Mouse (Mus musculus) hindbrain, postnatal 0 days (tissue): Measurements from ENCODE around the gene Sept9. TPM values are rescaled to one million over a fixed set of nuclear protein-coding genes. Genes with fewer than 3 reads are reported as not detected.

Experiments
- ATAC-seq: fragments of 200-750 bp; cut with Nextera tagmentation; 2 replicates; pipeline ENCODE4 v1.8.0; 2017; ENCODE audit warnings: mild to moderate bottlenecking, moderate TSS enrichment, moderate library complexity
- DNase-seq: peaks from one replicate; pipeline ENCODE4 v3.0.0-alpha.2; 2015; ENCODE audit warnings: low spot score
- H3K27ac ChIP-seq: fragments of 300-500 bp; sonication (generic); 2 replicates; pipeline ENCODE4 v1.5.1; 2014; ENCODE audit warnings: mild to moderate bottlenecking
- H3K27me3 ChIP-seq: fragments of 300-500 bp; sonication (generic); 2 replicates; pipeline ENCODE4 v1.6.1; 2014; ENCODE audit warnings: low read length, mixed read lengths; ENCODE audit not compliant: insufficient read depth
- H3K36me3 ChIP-seq: fragments of 300-500 bp; sonication (generic); 2 replicates; pipeline ENCODE4 v1.6.1; 2014; ENCODE audit warnings: low read length, mixed read lengths; ENCODE audit not compliant: insufficient read depth
- H3K4me1 ChIP-seq: fragments of 300-500 bp; sonication (generic); 2 replicates; pipeline ENCODE4 v1.6.1; 2014; ENCODE audit warnings: antibody characterized with exemption, low read length, mixed read lengths; ENCODE audit not compliant: insufficient read depth
- H3K4me2 ChIP-seq: fragments of 300-500 bp; sonication (generic); 2 replicates; pipeline ENCODE4 v1.6.1; 2014; ENCODE audit warnings: low read depth, mild to moderate bottlenecking, low read length, moderate library complexity, mixed read lengths
- H3K4me3 ChIP-seq: fragments of 300-500 bp; sonication (generic); 2 replicates; pipeline ENCODE4 v1.5.1; 2014; ENCODE audit warnings: low read length
- H3K9ac ChIP-seq: fragments of 300-500 bp; sonication (generic); replicated peaks from 2 replicates; pipeline ENCODE4 v1.6.1; 2014; ENCODE audit warnings: mild to moderate bottlenecking, low read length, moderate library complexity, mixed read lengths
- H3K9me3 ChIP-seq: fragments of 300-500 bp; sonication (generic); 2 replicates; pipeline ENCODE4 v1.6.1; 2016; ENCODE audit warnings: low read length, mixed read lengths
- CTCF ChIP-seq: IDR thresholded peaks from 2 replicates; pipeline ENCODE4 v1.5.1; 2016; ENCODE audit warnings: antibody characterized with exemption, control low read depth, low read depth
- WGBS: fragments of 180-500 bp; shearing (Covaris S2); extraction: QIAGEN DNeasy Blood & Tissue Kit; methylation state at CpG from one replicate; pipeline ENCODE4 v1.1.7; 2014; 5-methylcytosine and 5-hydroxymethylcytosine counted together
- polyA plus RNA-seq: library from polyadenylated mRNA; unstranded; fragments of >200 nt; fragmentation: Nextera tagmentation; extraction: Ambion mirVana; gene quantifications from 2 replicates; pipeline ENCODE4 v1.2.1, GENCODE M21; 2015
- total RNA-seq: library from RNA; depleted of rRNA; stranded (reverse); fragments of >200 nt; gene quantifications from 2 replicates; pipeline ENCODE4 v1.2.3, GENCODE M21; 2014

Gene Sept9
- total and polyA plus RNA-seq, 2 experiments from 2014 or later = 88.8 to 112 TPM

DNA sequence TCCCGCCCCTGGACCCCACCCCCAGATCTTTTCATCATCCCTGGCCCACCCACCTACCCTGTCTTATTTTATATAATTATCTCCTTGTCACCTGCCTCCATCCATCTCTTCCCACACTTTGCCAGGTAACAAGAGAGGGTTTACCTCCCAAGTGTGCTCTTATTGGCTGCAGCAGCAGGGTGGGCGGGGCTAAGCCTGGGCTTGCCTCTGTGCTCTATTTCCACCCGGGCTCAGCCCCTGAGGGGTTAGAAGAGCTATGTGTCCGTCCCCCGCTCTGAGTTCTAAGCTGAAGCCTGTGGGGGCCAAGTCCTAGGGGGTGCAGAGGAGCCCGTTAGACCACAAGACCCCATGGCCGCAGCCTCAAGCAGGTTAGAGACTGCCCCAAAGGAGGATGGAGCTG is 161.1 kb downstream of the Sept9 start:
- no peaks in the 10 kb centered on the region for H3K27me3 ChIP-seq
- ATAC-seq (no peak), DNase-seq (no peak)
- H3K4me3 ChIP-seq = no peak overlapping the region
- no peaks in the 10 kb centered on the region for H3K4me1 ChIP-seq
- no peak overlapping the region for H3K4me2 ChIP-seq
- WGBS = 84% methylated on average over 7 of the region's 7 CpGs
- no peak overlapping the region for H3K9ac ChIP-seq
- TF ChIP-seq CTCF = no peak
- H3K36me3 ChIP-seq = peaks cover 24% of the 10 kb centered on the region
- H3K27ac ChIP-seq = no peak overlapping the region
- no peaks in the 10 kb centered on the region for H3K9me3 ChIP-seq

DNA sequence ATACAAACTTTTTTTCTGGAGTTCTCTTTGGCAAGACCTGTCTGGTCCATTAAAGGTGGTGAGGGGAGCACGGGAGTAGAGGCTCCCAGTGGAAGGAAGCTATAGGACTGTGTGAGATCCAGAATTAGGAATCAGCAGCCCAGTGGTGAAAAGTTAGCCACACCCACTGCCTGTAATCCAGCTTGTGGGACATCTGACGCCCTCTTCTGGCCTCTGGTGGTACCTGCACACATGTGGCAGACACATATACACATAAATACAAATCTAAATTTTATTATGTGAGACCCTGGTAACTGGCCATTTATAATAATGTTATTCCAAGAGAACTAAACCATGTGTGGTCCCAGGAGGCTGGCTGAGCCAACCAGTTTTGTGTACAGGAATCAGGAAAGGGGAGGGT is 162.8 kb downstream of the Sept9 start:
- no peaks in the 10 kb centered on the region for H3K9me3 ChIP-seq
- no peak for DNase-seq
- no peak for ATAC-seq
- H3K4me1 ChIP-seq = no peaks in the 10 kb centered on the region
- H3K4me3 ChIP-seq = no peak overlapping the region
- H3K36me3 ChIP-seq = peaks cover 8% of the 10 kb centered on the region; the same call in 1 of the 2 replicates
- no peaks in the 10 kb centered on the region for H3K27me3 ChIP-seq
- TF ChIP-seq CTCF = peak; percentile 37
- H3K4me2 ChIP-seq = no peak overlapping the region
- WGBS = 95% methylated on average over 2 of the region's 2 CpGs
- H3K27ac ChIP-seq = no peak overlapping the region
- no peak overlapping the region for H3K9ac ChIP-seq

DNA sequence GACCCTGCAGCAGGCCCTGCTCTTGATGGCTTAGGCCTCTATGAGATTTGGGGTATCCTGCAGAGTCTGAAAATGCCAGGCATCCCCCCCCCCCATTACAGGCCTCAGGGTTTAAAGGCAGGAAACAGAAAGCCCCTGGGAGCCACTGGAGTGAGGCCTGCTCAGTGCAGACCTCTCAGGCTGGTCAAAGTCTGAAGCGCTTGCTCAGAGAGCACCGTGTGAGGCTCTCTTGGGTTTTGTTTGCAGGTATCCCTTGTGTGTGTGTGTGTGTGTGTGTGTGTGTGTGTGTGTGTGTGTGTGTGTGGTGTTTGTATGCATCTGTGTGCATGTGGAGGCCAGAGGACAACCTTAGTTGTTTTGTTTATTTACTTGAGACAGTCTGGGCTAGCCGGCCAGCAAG is 164.5 kb downstream of the Sept9 start:
- TF ChIP-seq CTCF = no peak
- DNase-seq (no peak), ATAC-seq (no peak)
- Histone ChIP-seq H3K4me2 (no peak overlapping the region), H3K27ac (no peak overlapping the region), H3K36me3 (peaks cover 3% of the 10 kb centered on the region; the same call in 1 of the 2 replicates), H3K9ac (no peak overlapping the region), H3K9me3 (no peaks in the 10 kb centered on the region), H3K27me3 (no peaks in the 10 kb centered on the region), H3K4me1 (no peaks in the 10 kb centered on the region), H3K4me3 (no peak overlapping the region)
- 77% methylated on average over 3 of the region's 3 CpGs for WGBS

DNA sequence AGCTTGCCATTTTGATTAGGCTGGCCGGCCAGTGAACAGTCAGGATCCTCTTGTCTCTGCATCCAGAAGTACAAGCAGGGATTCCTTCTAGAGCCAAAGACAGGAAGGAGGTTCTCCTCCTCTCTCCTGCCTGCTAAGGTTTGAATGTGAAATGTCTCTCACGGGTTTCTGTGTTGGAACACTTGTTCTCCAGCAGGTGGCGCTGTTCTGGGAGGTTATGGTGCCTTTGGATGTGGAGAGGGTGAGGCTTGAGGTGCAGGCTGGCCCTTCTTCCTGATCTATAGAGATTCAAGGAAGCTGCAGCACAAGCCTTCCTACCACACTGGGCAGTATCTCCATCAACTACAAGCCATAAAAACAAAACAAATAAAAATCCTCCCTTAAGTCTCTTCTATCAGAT is 167.0 kb downstream of the Sept9 start:
- DNase-seq = peak; percentile 79
- Histone ChIP-seq H3K27me3 (no peaks in the 10 kb centered on the region), H3K9me3 (no peaks in the 10 kb centered on the region), H3K36me3 (peaks cover 3% of the 10 kb centered on the region; the same call in 1 of the 2 replicates), H3K4me3 (no peak overlapping the region), H3K9ac (no peak overlapping the region), H3K27ac (no peak overlapping the region), H3K4me1 (no peaks in the 10 kb centered on the region), H3K4me2 (no peak overlapping the region)
- peak; percentile 89 for TF ChIP-seq CTCF
- no peak for ATAC-seq
- WGBS = 21% methylated on average over 3 of the region's 3 CpGs

DNA sequence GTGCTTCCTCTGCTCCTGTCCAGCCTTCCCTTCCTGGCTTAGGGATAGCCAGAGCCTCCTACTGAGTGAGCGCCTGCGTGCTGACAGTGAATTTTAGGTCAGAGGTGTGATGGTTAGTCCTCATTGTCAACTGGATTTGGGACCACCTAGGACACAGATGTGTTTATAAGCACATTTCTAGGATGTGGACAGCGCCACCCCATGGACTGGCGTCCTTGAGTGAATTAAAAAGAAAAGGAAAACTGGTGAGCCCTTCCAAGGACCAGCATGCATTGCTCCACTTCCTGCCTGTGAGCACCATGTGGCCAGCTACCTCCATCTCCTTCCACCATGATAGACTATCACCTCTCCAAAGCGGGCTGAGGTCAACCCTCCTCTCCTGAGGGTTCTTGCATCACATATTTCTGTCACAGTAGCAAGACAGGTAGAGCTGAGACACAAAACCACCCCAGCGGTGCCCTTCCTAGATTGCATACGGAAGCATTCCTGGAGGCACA is 167.4 kb downstream of the Sept9 start:
- no peak overlapping the region for H3K4me2 ChIP-seq
- no peaks in the 10 kb centered on the region for H3K36me3 ChIP-seq
- TF ChIP-seq CTCF = no peak
- H3K4me3 ChIP-seq = no peak overlapping the region
- no peak overlapping the region for H3K9ac ChIP-seq
- WGBS = 90% methylated on average over 7 of the region's 7 CpGs
- ATAC-seq (no peak), DNase-seq (no peak)
- no peaks in the 10 kb centered on the region for H3K9me3 ChIP-seq
- H3K4me1 ChIP-seq = no peaks in the 10 kb centered on the region
- no peaks in the 10 kb centered on the region for H3K27me3 ChIP-seq
- H3K27ac ChIP-seq = no peak overlapping the region

DNA sequence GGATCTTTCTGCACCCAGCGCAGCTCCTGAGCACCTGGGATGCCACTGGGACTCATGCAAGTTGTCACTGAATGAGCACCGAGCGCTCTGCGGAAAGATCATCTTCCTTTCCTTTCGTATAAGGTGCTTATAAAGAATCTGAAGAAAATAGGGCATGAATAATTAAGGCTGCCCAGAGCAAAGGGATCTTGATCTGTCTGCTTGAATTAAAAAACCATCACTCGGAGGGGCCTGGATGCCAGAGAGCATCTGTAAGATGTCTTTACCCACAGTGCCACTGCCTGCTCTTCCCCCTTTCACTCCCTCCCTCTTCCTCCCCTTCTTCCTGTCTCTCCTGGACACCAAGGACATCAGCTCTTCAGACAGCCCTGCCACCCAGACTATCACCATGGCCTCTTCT is 168.5 kb downstream of the Sept9 start:
- Histone ChIP-seq H3K27me3 (no peaks in the 10 kb centered on the region), H3K9me3 (no peaks in the 10 kb centered on the region), H3K4me3 (no peak overlapping the region), H3K4me2 (no peak overlapping the region), H3K9ac (no peak overlapping the region), H3K4me1 (no peaks in the 10 kb centered on the region), H3K27ac (no peak overlapping the region), H3K36me3 (no peaks in the 10 kb centered on the region)
- WGBS = 83% methylated on average over 6 of the region's 6 CpGs
- no peak for TF ChIP-seq CTCF
- DNase-seq = no peak
- no peak for ATAC-seq

DNA sequence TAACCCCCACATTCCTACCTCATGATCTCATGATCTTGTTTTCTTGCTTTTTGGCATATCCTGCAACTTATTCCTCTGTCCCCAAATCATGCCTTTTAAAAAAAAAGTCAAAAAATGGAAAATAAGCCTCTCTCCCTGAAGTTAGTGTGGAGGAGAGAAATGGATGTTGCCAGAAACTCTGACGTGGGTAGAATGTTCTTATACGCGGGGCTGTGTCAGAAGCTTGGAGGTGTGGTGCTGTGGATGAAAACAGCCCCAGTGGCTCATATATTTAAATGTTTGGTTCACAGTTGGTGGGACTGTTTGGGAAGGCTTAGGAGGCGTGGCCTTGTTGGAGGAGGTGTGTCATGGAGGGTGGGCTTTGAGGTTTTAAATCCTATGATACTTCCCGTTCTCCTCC is 169.9 kb downstream of the Sept9 start:
- WGBS = 87% methylated on average over 5 of the region's 5 CpGs
- DNase-seq (no peak), ATAC-seq (no peak)
- Histone ChIP-seq H3K4me1 (no peaks in the 10 kb centered on the region), H3K27ac (no peak overlapping the region), H3K9ac (no peak overlapping the region), H3K36me3 (no peaks in the 10 kb centered on the region), H3K4me2 (no peak overlapping the region), H3K27me3 (no peaks in the 10 kb centered on the region), H3K9me3 (no peaks in the 10 kb centered on the region), H3K4me3 (no peak overlapping the region)
- no peak for TF ChIP-seq CTCF
